Mouse (Mus musculus) forelimb bud, embryonic 11.5 days (tissue): ENCODE data around the gene Brsk1.

Experiments used
- DNase-seq: peaks from one replicate; pipeline ENCODE4 v3.0.0-alpha.2; 2012; ENCODE audit warnings: low read depth, low spot score

Gene Brsk1

DNA sequence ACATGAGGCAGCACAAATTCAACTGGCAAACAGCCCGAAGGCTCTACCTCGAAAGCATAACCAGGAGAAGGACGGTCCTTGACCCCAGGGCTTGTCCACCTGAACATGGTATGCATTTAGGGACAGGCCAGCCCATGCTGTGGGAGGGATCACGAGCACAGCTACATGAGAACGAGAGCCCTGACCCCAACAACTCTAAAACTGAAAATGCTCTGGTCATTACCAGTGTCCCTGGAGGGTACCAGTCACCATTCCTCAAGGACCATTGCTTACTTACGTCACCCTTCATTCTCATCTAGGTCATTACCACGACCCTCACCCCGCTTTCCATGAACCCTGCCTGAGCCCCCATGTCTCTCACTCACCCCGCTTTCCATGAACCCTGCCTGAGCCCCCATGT, 21.2 kb upstream of the Brsk1 start:
- no peak for DNase-seq

- DNase-seq: no peak
These were observed 19.6 kb upstream of the Brsk1 start for GRCm38 (mm10) chr7:4670655-4671255.

DNA sequence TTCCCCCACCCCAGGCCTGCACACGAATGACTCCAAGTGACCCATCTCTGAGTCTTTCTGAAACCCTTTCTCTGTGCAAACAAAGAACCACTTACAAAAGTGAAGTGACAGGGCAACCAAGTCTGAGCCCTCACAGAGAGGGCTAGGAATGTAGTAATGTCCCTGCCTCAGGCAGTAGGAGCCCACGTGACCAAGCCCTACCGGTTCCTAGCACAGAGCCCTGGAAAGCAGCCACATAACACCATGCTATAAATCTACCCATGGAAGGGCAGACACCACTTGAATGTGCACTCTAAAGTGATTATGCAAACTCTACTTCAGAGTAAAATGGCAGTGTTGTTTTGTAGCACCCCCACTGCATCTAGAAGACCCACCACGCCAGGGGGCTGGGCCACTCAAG, 18.4 kb upstream of the Brsk1 start:
- DNase-seq: peak; percentile 34

DNA sequence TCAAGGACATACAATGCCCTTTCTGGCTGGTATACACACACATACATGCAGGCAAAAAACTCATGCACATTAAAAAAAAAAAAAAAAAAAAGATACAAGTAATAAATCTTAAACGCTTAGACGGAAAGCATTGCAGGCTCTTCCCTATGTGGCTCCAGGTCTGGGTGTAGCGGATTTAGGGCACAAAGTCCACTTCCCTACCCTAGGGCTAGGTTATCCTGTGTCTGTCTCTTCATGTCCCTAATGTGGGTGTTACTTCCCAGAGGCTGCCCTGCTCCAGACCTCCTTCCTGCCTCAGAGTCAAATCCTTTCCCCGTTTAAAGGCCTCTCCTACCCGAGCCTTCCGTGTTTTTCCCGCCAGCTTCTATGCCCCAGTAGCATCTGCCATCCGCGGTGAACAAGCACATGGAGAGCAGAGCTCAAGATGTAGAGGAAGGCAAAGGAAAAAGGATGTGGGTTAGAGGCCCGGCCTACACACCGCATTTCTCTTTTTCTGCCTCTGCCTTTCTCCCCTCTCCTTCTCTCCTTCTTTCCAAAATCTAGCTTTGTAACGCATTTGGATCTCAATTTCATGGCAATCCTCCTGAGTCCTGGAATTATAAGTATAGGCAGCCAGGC, 16.2 kb upstream of the Brsk1 start:
- no peak for DNase-seq

DNA sequence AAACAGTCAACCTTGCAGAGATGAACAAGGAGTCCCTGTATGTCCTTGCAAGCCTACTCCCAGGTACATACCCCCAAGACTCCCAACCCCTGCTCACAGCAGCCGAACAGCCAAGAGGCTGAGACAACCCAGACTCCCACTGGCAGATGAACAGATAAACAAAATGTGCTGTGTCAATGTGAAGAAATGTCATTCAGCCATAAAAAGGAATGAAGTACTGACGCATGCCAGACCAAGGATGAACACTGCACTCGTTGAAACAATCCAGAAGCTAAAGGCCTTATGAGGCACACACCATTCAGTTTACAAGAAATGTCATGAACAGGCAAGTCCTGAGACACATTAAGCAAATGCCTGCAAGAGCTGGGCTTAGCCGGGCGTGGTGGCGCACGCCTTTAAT, 15.2 kb upstream of the Brsk1 start:
- DNase-seq: no peak

DNA sequence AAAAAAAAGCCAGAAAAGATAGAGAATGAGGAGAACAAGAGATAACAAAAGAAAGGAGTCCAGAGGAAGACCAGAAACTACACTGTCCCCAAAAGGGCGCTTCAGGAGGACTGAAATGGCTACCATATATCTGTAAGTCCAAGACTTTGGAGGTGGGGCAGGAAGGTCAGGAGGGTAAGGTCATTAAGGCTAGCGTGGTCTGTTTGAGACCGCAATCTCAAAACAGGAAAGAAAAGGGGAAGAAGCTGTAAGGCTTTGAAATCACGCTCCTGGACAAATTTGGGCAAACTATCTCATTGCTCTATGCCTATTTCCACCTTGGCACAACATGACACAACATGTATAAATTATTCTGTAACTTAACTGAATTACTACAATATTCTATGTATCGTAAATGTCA, 7.1 kb upstream of the Brsk1 start:
- no peak for DNase-seq

DNA sequence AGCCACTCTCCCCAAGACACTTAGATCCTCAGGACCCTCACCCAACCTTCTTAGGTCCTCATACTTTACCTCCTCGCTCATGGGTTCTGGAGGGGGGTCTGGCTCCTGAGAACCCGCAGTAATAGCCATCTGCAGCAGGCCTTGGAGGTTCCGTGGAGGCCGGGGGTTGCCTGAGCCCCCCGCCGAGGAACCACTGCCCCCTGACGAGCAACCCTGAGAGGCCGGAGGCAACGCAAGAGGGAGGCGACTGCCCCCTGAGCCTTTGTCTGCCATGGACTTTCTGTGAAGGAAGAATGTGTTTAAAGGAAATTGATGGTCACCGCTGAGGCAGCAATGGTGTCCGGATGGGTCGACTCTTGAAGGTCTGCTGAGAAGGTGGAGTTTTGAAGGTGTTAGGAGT, 6.2 kb upstream of the Brsk1 start:
- no peak for DNase-seq

DNA sequence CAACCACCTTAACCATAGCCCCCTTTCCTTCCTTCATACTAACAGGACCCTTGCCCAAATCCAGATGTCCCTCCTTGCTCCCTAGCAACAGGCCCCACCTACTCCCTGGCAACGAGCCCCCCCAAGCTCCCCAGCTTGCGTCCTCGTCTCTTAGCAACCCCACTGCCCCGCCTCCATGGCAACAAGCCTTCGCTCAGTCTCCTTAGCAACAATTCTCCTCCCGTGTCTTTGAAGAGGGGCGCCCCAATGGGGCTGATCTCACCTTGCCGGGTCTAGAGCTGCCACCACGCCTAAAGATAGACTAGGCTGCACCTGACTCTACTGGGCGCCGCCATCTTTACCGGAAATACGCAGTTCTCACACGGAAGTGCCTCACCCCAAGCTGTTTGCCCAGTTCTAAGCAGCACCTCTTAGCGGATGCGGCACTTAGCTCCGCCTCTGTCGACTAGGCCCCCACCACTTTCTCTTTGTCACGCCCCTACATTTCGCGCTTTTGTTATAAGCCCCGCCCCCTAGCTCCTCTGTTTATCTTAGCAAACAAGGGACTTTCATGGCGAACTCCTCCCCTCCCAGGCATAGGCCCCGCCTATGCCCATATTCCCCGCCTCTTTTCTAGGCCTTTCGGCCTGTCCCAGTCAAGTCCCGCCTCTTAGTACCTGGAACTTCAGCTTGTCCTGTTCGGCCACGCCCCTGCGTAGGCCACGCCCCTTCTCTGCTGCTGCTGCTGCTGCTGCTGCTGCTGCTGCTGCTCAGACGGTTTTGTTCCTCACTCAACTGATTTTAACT, 5.6 kb upstream of the Brsk1 start, which contains the start of gene Hspbp1:
Gene Hspbp1 (minus strand): TSS at position 437 of the 786 bp plus-strand sequence.
- DNase-seq: peak; percentile 98

GRCm38 (mm10) chr7:4690951-4691653, 698 bp downstream of the Brsk1 start:
- no peak for DNase-seq

GRCm38 (mm10) chr7:4693004-4693403, 2.6 kb downstream of the Brsk1 start:
- DNase-seq: no peak

- no peak for DNase-seq
These were observed 11.9 kb downstream of the Brsk1 start for GRCm38 (mm10) chr7:4702334-4702733.

- no peak for DNase-seq
These were observed 12.8 kb downstream of the Brsk1 start for GRCm38 (mm10) chr7:4703195-4703594.

DNA sequence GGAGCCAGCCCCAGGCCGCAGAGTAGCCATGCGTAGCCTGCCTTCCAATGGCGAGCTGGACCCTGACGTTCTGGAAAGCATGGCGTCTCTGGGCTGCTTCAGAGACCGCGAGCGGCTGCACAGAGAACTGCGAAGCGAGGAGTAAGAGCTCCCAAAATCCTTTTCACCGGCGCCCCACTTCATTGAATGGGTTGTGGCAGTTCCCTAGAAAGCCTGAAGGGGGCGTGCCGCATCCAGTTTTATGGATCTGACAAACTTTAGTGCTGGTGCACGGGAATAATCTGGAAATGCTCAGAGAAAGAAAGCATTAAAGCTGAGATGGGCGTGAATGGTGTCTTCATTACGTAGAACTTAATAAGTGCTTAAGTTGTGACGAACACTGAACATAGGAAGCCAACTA, 14.7 kb downstream of the Brsk1 start:
- DNase-seq: no peak

GRCm38 (mm10) chr7:4712594-4712993, 22.2 kb downstream of the Brsk1 start:
- DNase-seq: no peak

GRCm38 (mm10) chr7:4716955-4717354, 26.6 kb downstream of the Brsk1 start:
- DNase-seq: no peak

DNA sequence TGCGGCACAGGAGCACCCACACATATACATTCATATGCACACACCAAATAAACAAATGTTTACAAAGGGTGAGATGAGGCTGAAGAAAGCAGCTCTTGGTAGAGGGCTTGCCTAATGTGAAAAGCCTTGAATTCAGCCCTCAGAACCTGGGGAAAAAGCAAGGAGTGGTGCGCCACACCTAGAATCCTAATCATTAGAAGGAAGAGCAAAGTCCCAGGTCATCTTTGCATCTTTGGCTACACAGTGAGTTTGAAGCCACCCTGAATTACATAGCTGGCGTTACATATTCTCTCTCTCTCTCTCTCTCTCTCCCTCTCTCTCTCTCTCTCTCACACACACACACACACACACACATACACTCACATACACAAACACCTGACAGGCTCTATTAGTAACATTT, 28.9 kb downstream of the Brsk1 start:
- DNase-seq: no peak

GRCm38 (mm10) chr7:4723508-4723907, 33.1 kb downstream of the Brsk1 start:
- DNase-seq: no peak

DNA sequence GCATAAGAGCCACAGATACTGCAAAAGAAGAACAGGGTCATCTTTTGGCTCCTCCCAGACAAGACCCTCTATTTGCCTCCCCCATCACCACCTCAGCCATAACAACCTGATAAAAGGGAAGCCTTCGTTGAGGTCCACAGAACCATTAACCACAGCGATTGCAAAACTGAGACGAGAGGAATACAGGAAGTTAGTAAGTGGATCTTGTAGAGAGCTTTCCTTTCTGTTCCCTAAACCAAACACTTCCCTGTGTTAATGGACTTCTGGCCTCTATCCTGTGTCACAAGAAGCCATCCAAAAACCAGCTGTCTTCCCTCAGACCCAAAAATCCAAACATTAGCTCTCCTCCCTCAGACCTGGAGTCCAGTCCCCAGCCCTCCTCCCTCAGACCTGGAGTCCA, 34.0 kb downstream of the Brsk1 start:
- DNase-seq: no peak

DNA sequence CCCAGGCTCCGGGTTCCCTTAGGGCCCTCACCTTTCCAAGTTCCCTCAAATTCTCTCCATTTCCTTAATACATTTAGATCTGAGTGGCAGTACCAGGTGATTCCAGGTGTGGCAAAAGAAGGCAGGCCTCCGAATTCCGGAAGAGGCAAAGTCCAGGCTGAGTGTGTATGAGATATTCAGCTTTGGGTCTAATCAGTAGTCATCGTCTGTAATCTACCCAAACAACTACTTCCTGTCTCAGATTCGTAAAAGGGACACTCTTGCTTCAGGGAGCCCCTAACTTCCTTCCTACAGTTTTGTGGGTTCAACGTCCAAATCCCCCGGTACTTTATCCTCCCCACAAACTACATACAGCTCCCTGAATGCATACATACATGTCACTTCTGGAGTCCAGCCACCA, 34.8 kb downstream of the Brsk1 start, which contains the start of gene Tmem150b:
Gene Tmem150b (minus strand): TSS at position 81 of the 400 bp plus-strand sequence.
- no peak for DNase-seq

DNA sequence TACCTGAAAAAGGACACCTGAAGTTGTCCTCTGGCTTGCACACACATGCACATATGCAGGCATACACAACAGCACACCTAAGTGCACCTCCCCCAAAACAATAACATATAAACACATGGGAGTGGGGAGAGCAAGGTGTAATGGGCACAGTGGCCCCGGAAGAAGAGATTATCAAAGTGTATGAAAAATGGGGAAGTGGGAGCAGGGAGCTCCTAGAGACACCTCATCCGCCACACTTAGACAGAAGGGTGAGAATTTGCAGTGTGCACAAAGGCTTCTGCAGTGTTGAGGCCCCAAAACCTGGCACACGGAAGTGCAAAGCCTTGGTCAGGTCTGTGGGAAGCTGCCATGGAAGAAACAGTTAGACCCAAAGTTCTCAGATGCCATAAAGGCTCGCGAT, 40.7 kb downstream of the Brsk1 start:
- DNase-seq: no peak

- no peak for DNase-seq
These were observed 42.6 kb downstream of the Brsk1 start for GRCm38 (mm10) chr7:4732968-4733392.

- no peak for DNase-seq
These were observed 48.7 kb downstream of the Brsk1 start for GRCm38 (mm10) chr7:4739041-4739543.
